Mouse (Mus musculus) forebrain, embryonic 16.5 days (tissue): ENCODE results near the gene Olfr557. TPM values are rescaled to one million over a fixed set of nuclear protein-coding genes. Genes with fewer than 3 reads are reported as not detected.

Source experiments
- ATAC-seq: fragments of 200-750 bp; cut with Nextera tagmentation; 2 replicates; pipeline ENCODE4 v1.8.0; 2017; ENCODE audit warnings: mild to moderate bottlenecking, moderate library complexity
- H3K27ac ChIP-seq: fragments of 300-500 bp; sonication (generic); 2 replicates; pipeline ENCODE4 v1.5.1; 2014; ENCODE audit warnings: low read length, control low read depth
- H3K27me3 ChIP-seq: fragments of 300-500 bp; sonication (generic); replicated peaks from 2 replicates; pipeline ENCODE4 v1.6.1; 2014; ENCODE audit warnings: low read length; ENCODE audit not compliant: control insufficient read depth, insufficient read depth
- H3K36me3 ChIP-seq: fragments of 300-500 bp; sonication (generic); 2 replicates; pipeline ENCODE4 v1.6.1; 2014; ENCODE audit not compliant: control insufficient read depth, insufficient read depth
- H3K4me1 ChIP-seq: fragments of 300-500 bp; sonication (generic); replicated peaks from 2 replicates; pipeline ENCODE4 v1.6.1; 2014; ENCODE audit warnings: low read length; ENCODE audit not compliant: control insufficient read depth, insufficient read depth
- H3K4me2 ChIP-seq: fragments of 300-500 bp; sonication (generic); 2 replicates; pipeline ENCODE4 v1.6.1; 2014; ENCODE audit warnings: mild to moderate bottlenecking, low read length, control low read depth
- H3K4me3 ChIP-seq: fragments of 300-500 bp; sonication (generic); replicated peaks from 2 replicates; pipeline ENCODE4 v1.5.1; 2014; ENCODE audit warnings: mild to moderate bottlenecking, low read length, control low read depth
- H3K9ac ChIP-seq: fragments of 300-500 bp; sonication (generic); replicated peaks from 2 replicates; pipeline ENCODE4 v1.6.1; 2014; ENCODE audit warnings: low read depth, low read length, control low read depth
- H3K9me3 ChIP-seq: fragments of 300-500 bp; sonication (generic); 2 replicates; pipeline ENCODE4 v1.6.1; 2016; ENCODE audit warnings: low read length; ENCODE audit not compliant: control insufficient read depth
- WGBS: fragments of 180-500 bp; shearing (Covaris S2); extraction: QIAGEN DNeasy Blood & Tissue Kit; methylation state at CpG from one replicate; pipeline ENCODE4 v1.1.7; 2014; 5-methylcytosine and 5-hydroxymethylcytosine counted together
- polyA plus RNA-seq: library from polyadenylated mRNA; unstranded; fragments of >200 nt; fragmentation: Nextera tagmentation; extraction: Ambion mirVana; gene quantifications from 2 replicates; pipeline ENCODE4 v1.2.1, GENCODE M21; 2015

The Olfr557 gene
- polyA plus RNA-seq, 1 experiment from 2014 or later, result not detected

GRCm38 (mm10) chr7:102718970-102719369, 23.3 kb downstream of the Olfr557 start, which contains the start of gene Olfr33:
TSS of gene Olfr33 (minus strand) at chr7:102719070.
- Histone ChIP-seq H3K4me1 (no peaks in the 10 kb centered on the region), H3K9me3 (no peaks in the 10 kb centered on the region), H3K27ac (no peak within 1 kb of the TSS), H3K27me3 (no peaks in the 10 kb centered on the region), H3K4me2 (no peak within 1 kb of the TSS), H3K36me3 (no peaks in the 10 kb centered on the region), H3K4me3 (no peak within 1 kb of the TSS), H3K9ac (no peak within 1 kb of the TSS)
- 42% methylated on average over 1 of the region's 1 CpGs for WGBS
- ATAC-seq, result no peak

GRCm38 (mm10) chr7:102727391-102727790, 31.7 kb downstream of the Olfr557 start, which contains the start of gene Olfr559:
TSS of gene Olfr559 (minus strand) at chr7:102727491.
- Histone ChIP-seq H3K27ac (no peak within 1 kb of the TSS), H3K4me2 (no peak within 1 kb of the TSS), H3K9ac (no peak within 1 kb of the TSS), H3K27me3 (no peaks in the 10 kb centered on the region), H3K9me3 (no peaks in the 10 kb centered on the region), H3K36me3 (no peaks in the 10 kb centered on the region), H3K4me1 (no peaks in the 10 kb centered on the region), H3K4me3 (no peak within 1 kb of the TSS)
- ATAC-seq, result no peak

- no peak overlapping the region for H3K27ac ChIP-seq
- H3K36me3 ChIP-seq, result no peaks in the 10 kb centered on the region
- 100% methylated on average over 1 of the region's 1 CpGs for WGBS
- H3K27me3 ChIP-seq, result no peaks in the 10 kb centered on the region
- no peak overlapping the region for H3K4me3 ChIP-seq
- H3K4me2 ChIP-seq, result no peak overlapping the region
- no peaks in the 10 kb centered on the region for H3K4me1 ChIP-seq
- ATAC-seq, result no peak
- no peak overlapping the region for H3K9ac ChIP-seq
- H3K9me3 ChIP-seq, result no peaks in the 10 kb centered on the region
Measured at GRCm38 (mm10) chr7:102733793-102734192, 38.1 kb downstream of the Olfr557 start.

GRCm38 (mm10) chr7:102737705-102738104, 42.0 kb downstream of the Olfr557 start:
- H3K27me3 ChIP-seq, result no peaks in the 10 kb centered on the region
- H3K4me3 ChIP-seq, result no peak overlapping the region
- H3K4me2 ChIP-seq, result no peak overlapping the region
- H3K9me3 ChIP-seq, result no peaks in the 10 kb centered on the region
- WGBS, result 78% methylated on average over 2 of the region's 2 CpGs
- ATAC-seq, result no peak
- H3K9ac ChIP-seq, result no peak overlapping the region
- H3K27ac ChIP-seq, result no peak overlapping the region
- H3K36me3 ChIP-seq, result no peaks in the 10 kb centered on the region
- H3K4me1 ChIP-seq, result no peaks in the 10 kb centered on the region

Other genes with a start within 250 kb of the Olfr557 start
- 0.43 and 0.66 TPM in 2 replicates for gene Olfr543, start 214.2 kb upstream of the Olfr557 start, polyA plus RNA-seq
- gene Olfr544, start 207.6 kb upstream of the Olfr557 start, polyA plus RNA-seq, result 0.10 TPM in 2 replicates
- 0.17 TPM in 1 of 2 replicates, not detected in the other for gene Olfr545, start 196.3 kb upstream of the Olfr557 start, polyA plus RNA-seq
- gene Olfr547, start 161.2 kb upstream of the Olfr557 start, polyA plus RNA-seq, result not detected in 2 replicates
- gene Olfr548-ps1, start 155.0 kb upstream of the Olfr557 start, polyA plus RNA-seq, result not detected in 2 replicates
- not detected in 2 replicates for gene Olfr549, start 146.0 kb upstream of the Olfr557 start, polyA plus RNA-seq
- gene Trim21, start 130.4 kb upstream of the Olfr557 start, polyA plus RNA-seq, result 0.41 TPM in 1 of 2 replicates, not detected in the other
- not detected in 2 replicates for gene Olfr550, start 124.5 kb upstream of the Olfr557 start, polyA plus RNA-seq
- not detected in 2 replicates for gene Olfr551, start 104.0 kb upstream of the Olfr557 start, polyA plus RNA-seq
- gene Olfr552, start 98.1 kb upstream of the Olfr557 start, polyA plus RNA-seq, result not detected in 2 replicates
- gene Olfr553, start 77.7 kb upstream of the Olfr557 start, polyA plus RNA-seq, result not detected in 2 replicates
- gene Olfr554, start 57.5 kb upstream of the Olfr557 start, polyA plus RNA-seq, result not detected in 2 replicates
- not detected in 2 replicates for gene Olfr555, start 37.1 kb upstream of the Olfr557 start, polyA plus RNA-seq
- not detected in 2 replicates for gene Olfr556, start 31.0 kb upstream of the Olfr557 start, polyA plus RNA-seq
- gene Trim68, start 8.6 kb upstream of the Olfr557 start, polyA plus RNA-seq, result 5.6 and 5.8 TPM in 2 replicates
- gene Olfr558, start 6.3 kb downstream of the Olfr557 start, polyA plus RNA-seq, result not detected in 2 replicates
- not detected in 2 replicates for gene Olfr33, start 23.2 kb downstream of the Olfr557 start, polyA plus RNA-seq
- not detected in 2 replicates for gene Olfr559, start 31.6 kb downstream of the Olfr557 start, polyA plus RNA-seq
- not detected in 2 replicates for gene Olfr560, start 63.5 kb downstream of the Olfr557 start, polyA plus RNA-seq
- not detected in 2 replicates for gene Olfr78, start 63.6 kb downstream of the Olfr557 start, polyA plus RNA-seq
- not detected in 2 replicates for gene Olfr561, start 75.3 kb downstream of the Olfr557 start, polyA plus RNA-seq
- gene Olfr564, start 107.6 kb downstream of the Olfr557 start, polyA plus RNA-seq, result not detected in 2 replicates
- gene Olfr566, start 162.9 kb downstream of the Olfr557 start, polyA plus RNA-seq, result not detected in 2 replicates
- not detected in 2 replicates for gene Olfr568, start 181.2 kb downstream of the Olfr557 start, polyA plus RNA-seq
- not detected in 2 replicates for gene Olfr569, start 195.0 kb downstream of the Olfr557 start, polyA plus RNA-seq
- 0.20 TPM in 1 of 2 replicates, not detected in the other for gene Olfr570, start 198.7 kb downstream of the Olfr557 start, polyA plus RNA-seq
- gene Olfr571, start 221.6 kb downstream of the Olfr557 start, polyA plus RNA-seq, result not detected in 2 replicates
- gene Olfr572, start 228.5 kb downstream of the Olfr557 start, polyA plus RNA-seq, result not detected in 2 replicates
- not detected in 2 replicates for gene Olfr573-ps1, start 246.7 kb downstream of the Olfr557 start, polyA plus RNA-seq